Mouse (Mus musculus) urinary bladder, postnatal 10 days (tissue): ENCODE data around the gene Fastkd5.
"Not testable (repeated sequence)": the region's sequence is repeated elsewhere in the genome, so short reads cannot be mapped to it uniquely, and the experiment has no call there.

Source experiments
- DNase-seq: peaks from one replicate; pipeline ENCODE4 v3.0.0; 2022; ENCODE audit warnings: low spot score

Fastkd5 gene

GRCm38 (mm10) chr2:130577021-130577420 lies 52.8 kb downstream of the Fastkd5 start:
- no peak for DNase-seq

- not testable (repeated sequence) for DNase-seq
Observed at GRCm38 (mm10) chr2:130576564-130576963, 53.3 kb downstream of the Fastkd5 start.

DNA sequence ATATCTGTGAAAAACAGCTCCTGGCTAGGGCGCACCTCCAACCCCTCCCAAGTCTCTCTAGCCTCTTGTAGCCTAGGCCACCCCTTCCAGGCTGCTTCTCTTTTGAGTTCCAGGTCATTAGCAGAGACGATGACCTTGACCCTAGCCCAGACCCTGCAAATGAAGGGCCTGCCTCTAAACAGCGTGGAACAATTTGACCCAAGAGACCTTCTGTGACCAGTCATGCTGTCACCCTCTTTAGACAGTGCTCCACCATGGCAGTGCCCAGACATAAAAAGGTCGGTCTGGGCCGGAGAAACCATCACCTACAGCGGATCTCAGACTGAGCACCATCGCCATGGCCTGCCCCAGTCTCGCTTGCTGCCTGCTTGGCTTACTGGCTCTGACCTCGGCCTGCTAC lies 54.0 kb downstream of the Fastkd5 start, which contains the start of gene Oxt:
Gene Oxt, plus strand, starts transcription at position 301 of the 400 bp plus-strand sequence.
- DNase-seq: no peak

- no peak for DNase-seq
Observed at GRCm38 (mm10) chr2:130574960-130575359, 54.9 kb downstream of the Fastkd5 start.

DNA sequence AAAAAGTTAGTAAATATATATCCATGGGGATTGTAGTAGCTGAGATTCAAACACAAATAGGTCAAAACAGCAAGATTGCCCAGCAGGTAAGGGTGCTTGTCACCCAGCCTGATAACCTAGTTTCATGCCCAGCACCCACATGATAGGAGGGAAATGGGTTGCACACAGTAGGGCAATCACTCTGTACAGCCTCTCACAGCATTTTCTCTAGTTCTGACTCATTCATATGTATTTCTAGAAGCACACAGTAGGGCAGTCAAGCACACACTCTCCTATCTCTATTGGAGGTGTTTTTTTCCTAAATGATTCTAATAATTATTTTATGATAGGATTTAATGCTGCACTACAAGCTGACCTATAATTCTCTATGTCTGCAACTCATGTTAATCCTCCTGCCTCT lies 59.9 kb downstream of the Fastkd5 start:
- no peak for DNase-seq

DNA sequence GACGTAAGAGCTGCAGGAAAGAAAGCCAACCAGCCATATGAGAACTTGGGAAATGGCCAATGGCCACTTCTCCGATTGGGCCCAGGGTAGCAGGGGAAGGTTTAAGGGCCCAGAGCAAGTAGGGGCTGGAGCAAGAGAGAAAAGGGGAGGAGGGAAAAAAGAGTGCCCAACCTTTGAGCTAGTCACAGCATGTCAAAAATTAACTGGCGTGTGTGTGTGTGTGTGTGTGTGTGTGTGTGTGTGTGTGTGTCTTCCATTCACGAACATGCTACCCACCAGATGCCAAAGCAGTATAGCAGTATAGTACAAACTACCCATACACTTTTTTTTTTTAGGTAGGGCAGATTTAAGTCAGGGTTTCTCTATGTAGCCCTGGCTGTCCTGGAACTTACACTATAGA lies 60.9 kb downstream of the Fastkd5 start:
- DNase-seq: no peak

GRCm38 (mm10) chr2:130564983-130565382 lies 64.8 kb downstream of the Fastkd5 start:
- DNase-seq: no peak

GRCm38 (mm10) chr2:130564063-130564462 lies 65.8 kb downstream of the Fastkd5 start:
- DNase-seq: no peak
